ENCODE assay signal across 32 mouse cellular contexts in the genomic region with DNA sequence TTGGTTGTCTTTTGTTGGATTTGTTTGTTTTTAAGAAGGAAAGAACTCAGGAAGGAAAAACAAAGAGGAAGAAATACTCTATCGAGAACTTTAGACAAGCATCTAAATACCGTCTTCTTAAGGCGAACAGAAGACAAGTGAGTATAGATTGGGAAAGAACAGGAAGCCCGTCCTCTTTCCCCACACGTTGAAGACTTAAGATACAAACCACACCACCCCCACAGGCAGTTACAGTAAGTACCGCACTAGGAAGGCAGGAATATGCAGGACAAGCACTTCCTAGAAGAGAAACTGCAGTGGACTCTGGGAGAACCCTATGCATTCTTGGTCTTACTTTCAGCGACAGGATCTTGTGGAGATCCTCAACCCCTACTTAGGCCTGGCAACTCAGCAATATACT.
DNase-seq lines count a peak whose midpoint lies in the region; ATAC-seq and TF ChIP-seq lines count a peak whose summit lies in the region.
"Had no signal": no experiment of that assay in that cellular context is flagged by ENCODE, and none has a peak within 500 bp of the region (broad histone marks: within the 10 kb centered on the region; RNA-seq: fewer than 3 reads in every experiment).

No protein-coding gene starts in this region.

- no peaks in the 10 kb centered on the region for H3K27me3 ChIP-seq in liver, postnatal 0 days (ENCODE audit: insufficient read depth, low read length)
- no peaks in the 10 kb centered on the region for H3K27me3 ChIP-seq in forebrain, embryonic 13.5 days
- H3K27me3 ChIP-seq: CH12.LX; embryonic facial prominence, embryonic 13.5 days; forebrain, embryonic 12.5 days; heart, embryonic 12.5 days; heart, embryonic 15.5 days; hindbrain, embryonic 12.5 days; hindbrain, embryonic 15.5 days; Patski had no signal

- H3K9me3 ChIP-seq in liver, postnatal 0 days (ENCODE audit: low read length), result no peaks in the 10 kb centered on the region
- H3K9me3 ChIP-seq in forebrain, embryonic 13.5 days (replicated peaks), result no peaks in the 10 kb centered on the region
- H3K9me3 ChIP-seq: embryonic facial prominence, embryonic 10.5 days; embryonic facial prominence, embryonic 13.5 days; forebrain, embryonic 12.5 days; heart, embryonic 12.5 days; heart, embryonic 15.5 days; hindbrain, embryonic 12.5 days; hindbrain, embryonic 15.5 days had no signal

- no peak for TF ChIP-seq EP300 in liver, postnatal 0 days (IDR thresholded peaks at IDR 0.05; ENCODE audit: low read depth)

- 55% methylated on average over 7 of the region's 7 CpGs for WGBS in liver, postnatal 0 days (ENCODE audit: insufficient replicate concordance)
- WGBS in macrophage (ENCODE audit: missing documents), result 44% methylated on average over 7 of the region's 7 CpGs
- WGBS in forebrain, embryonic 13.5 days, result 94% methylated on average over 7 of the region's 7 CpGs

- H3K4me3 ChIP-seq in liver, postnatal 0 days (ENCODE audit: low read depth, low read length), result no peak overlapping the region
- H3K4me3 ChIP-seq in macrophage (ENCODE audit: inconsistent target), result no peak overlapping the region
- H3K4me3 ChIP-seq in forebrain, embryonic 13.5 days, result no peak overlapping the region
- H3K4me3 ChIP-seq: embryonic facial prominence, embryonic 10.5 days; embryonic facial prominence, embryonic 13.5 days; erythroblast, embryonic 14.5 days; forebrain, embryonic 12.5 days; gastrocnemius, adult 2 months; heart, embryonic 12.5 days; heart, embryonic 15.5 days; hindbrain, embryonic 12.5 days; hindbrain, embryonic 15.5 days had no signal

- H3K79me2 ChIP-seq in macrophage (ENCODE audit: inconsistent target), result no peaks in the 10 kb centered on the region

- ATAC-seq in liver, postnatal 0 days, result peak; percentile 45
- peak; percentile 37; the same call in 1 of the 2 replicates for ATAC-seq in common myeloid progenitor, adult 5-6 weeks (replicated peaks; ENCODE audit: low read depth, poor library complexity, severe bottlenecking)
- ATAC-seq in forebrain, embryonic 13.5 days, result no peak
- ATAC-seq: forebrain, embryonic 16.5 days; Patski had no signal

- DNase-seq in liver, postnatal 0 days, result no peak
- no peak for DNase-seq in liver
- DNase-seq in layer of hippocampus, adult 9-10 months (ENCODE audit: low spot score), result no peak
- no peak for DNase-seq in layer of hippocampus, adult 18-20 months (ENCODE audit: low spot score in 2 of 2)
- DNase-seq: adrenal gland, adult 2 months; adrenal gland, postnatal 14 days; B cell, adult 2 months; cerebellum, adult 11 months; cerebellum, adult 2 months; cerebellum, adult 9-11 months; cerebellum, postnatal 25 days; embryo, embryonic 11 days; gastrocnemius, adult 2 months; gastrocnemius, postnatal 14 days; heart, adult 18-20 months; heart, postnatal 10 days; heart, postnatal 36 days had no signal

- H3K27ac ChIP-seq in liver, postnatal 0 days (ENCODE audit: low read depth), result no peak overlapping the region; the same call in 1 of the 2 replicates
- peak overlapping the region; percentile 19 for H3K27ac ChIP-seq in macrophage
- H3K27ac ChIP-seq in forebrain, embryonic 13.5 days, result no peak overlapping the region
- H3K27ac ChIP-seq: embryonic facial prominence, embryonic 10.5 days; embryonic facial prominence, embryonic 13.5 days; forebrain, embryonic 12.5 days; gastrocnemius, adult 2 months; heart, embryonic 15.5 days; hindbrain, embryonic 12.5 days; hindbrain, embryonic 15.5 days had no signal

- H3K4me2 ChIP-seq in liver, postnatal 0 days (ENCODE audit: low read depth, low read length), result no peak overlapping the region
- H3K4me2 ChIP-seq in forebrain, embryonic 13.5 days, result no peak overlapping the region
- H3K4me2 ChIP-seq: embryonic facial prominence, embryonic 13.5 days; forebrain, embryonic 12.5 days; heart, embryonic 12.5 days; heart, embryonic 15.5 days; hindbrain, embryonic 12.5 days; hindbrain, embryonic 15.5 days had no signal

- H3K36me3 ChIP-seq in liver, postnatal 0 days (replicated peaks; ENCODE audit: insufficient read depth, low read length), result 0 out of 2 replicates have a peak, but pooled peaks cover 7% of the 10 kb centered on the region
- no peaks in the 10 kb centered on the region for H3K36me3 ChIP-seq in macrophage (ENCODE audit: inconsistent target)
- 0 out of 2 replicates have a peak, but pooled peaks cover 7% of the 10 kb centered on the region for H3K36me3 ChIP-seq in forebrain, embryonic 13.5 days (ENCODE audit: poor library complexity, severe bottlenecking)
- H3K36me3 ChIP-seq: G1E; hindbrain, embryonic 12.5 days; hindbrain, embryonic 15.5 days had no signal

- 0 out of 2 replicates have a peak, but pooled peaks cover 4% of the 10 kb centered on the region for H3K4me1 ChIP-seq in liver, postnatal 0 days (ENCODE audit: insufficient read depth)
- H3K4me1 ChIP-seq in forebrain, embryonic 13.5 days, result no peaks in the 10 kb centered on the region
- H3K4me1 ChIP-seq: embryonic facial prominence, embryonic 10.5 days; embryonic facial prominence, embryonic 13.5 days; forebrain, embryonic 12.5 days; heart, embryonic 15.5 days; hindbrain, embryonic 12.5 days; hindbrain, embryonic 15.5 days had no signal

- no peak overlapping the region for H3K9ac ChIP-seq in liver, postnatal 0 days (replicated peaks)
- no peak overlapping the region for H3K9ac ChIP-seq in forebrain, embryonic 13.5 days
- H3K9ac ChIP-seq: embryonic facial prominence, embryonic 13.5 days; forebrain, embryonic 12.5 days; heart, embryonic 12.5 days; heart, embryonic 15.5 days; hindbrain, embryonic 12.5 days; hindbrain, embryonic 15.5 days had no signal

- no peak for TF ChIP-seq CTCF in liver, postnatal 0 days (IDR thresholded peaks at IDR 0.05; ENCODE audit: low read depth)
